Mouse (Mus musculus): ENCODE results near the gene Hilpda.
A peak's percentile ranks its signal among the peaks of the same experiment; 100 is the strongest.

Gene Hilpda

DNA sequence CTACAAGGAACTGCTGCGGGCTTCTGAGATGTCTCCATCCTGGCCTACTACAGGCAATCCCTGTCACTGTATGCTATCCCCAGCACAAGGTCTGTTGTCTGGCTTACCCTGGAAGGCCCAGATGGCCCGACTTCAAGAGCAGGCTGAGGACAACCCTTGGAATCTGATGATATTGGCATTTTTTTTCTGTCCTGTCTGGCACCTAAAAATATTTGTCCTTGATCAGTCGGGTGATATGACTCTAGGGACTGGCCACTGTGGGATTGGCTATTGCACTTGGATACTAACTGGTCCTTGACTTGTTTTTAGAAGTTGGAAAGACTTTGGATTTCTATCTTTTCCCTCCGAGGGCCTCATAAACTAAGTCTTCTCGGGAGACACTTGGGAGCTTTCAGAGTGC lies 10.5 kb upstream of the Hilpda start:
- no peaks in the 10 kb centered on the region for H3K36me3 ChIP-seq (ENCODE audit: control insufficient read depth, insufficient read depth, low read length, poor library complexity, severe bottlenecking)
- no peak for DNase-seq (ENCODE audit: low read depth, low spot score)
- H3K27me3 ChIP-seq (ENCODE audit: control insufficient read depth, insufficient read depth, low read length, poor library complexity, severe bottlenecking): no peaks in the 10 kb centered on the region

DNA sequence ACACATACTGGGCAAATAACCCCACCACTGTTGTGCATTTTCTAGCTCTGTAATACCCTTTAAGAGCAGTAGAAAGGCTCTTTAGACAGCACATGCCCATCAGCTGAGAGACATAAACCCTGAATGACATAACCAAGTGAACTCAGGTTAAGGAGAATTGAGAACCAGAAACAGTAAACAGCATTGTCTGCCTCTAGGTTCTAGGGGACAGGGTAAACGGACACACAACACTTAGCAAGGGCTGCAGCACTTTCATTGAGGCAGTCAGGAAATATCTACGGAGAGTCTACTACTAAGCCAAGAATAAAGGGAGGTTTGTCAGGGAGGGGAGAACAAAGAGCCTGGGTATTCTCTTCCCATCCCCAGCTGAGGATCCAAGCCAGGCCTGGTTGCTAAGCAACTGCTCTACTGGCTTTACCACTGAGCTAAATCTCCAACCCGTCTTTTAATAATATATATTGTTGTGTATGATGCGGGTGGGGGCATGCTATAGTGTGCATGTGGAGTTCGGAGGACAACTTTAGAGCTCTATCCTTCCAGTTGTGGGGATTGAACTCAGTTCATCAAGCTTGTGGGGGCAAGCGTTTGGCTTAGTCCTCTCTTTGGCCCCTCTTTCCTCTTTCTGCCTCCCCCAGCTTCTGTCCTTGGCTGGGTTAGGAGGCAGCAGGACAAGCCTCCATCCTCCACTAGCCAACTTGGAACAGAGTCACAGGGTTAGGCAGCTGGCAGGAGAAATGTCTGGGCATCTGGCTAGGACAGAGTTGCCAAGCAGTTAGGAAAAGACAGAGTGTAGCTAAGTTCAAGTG lies 8.4 kb upstream of the Hilpda start:
- no peaks in the 10 kb centered on the region for H3K36me3 ChIP-seq (ENCODE audit: control insufficient read depth, insufficient read depth, low read length, poor library complexity, severe bottlenecking)
- no peak for DNase-seq (ENCODE audit: low read depth, low spot score)

DNA sequence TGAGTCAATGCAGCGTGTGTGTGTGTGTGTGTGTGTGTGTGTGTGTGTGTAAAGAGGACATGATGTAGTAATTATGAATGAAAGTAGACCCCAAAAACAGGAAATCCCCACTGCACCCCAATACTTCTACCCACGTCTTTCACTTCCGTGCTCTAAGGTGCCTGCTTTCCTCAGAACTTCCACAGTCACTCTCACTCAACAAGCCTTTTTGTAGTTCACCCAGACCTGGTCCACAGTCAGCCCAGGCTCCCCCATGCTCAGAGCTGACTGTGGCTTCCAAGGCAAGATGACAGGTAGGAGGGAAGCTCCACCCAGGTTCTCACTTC lies 7.9 kb upstream of the Hilpda start:
- H3K36me3 ChIP-seq (ENCODE audit: control insufficient read depth, insufficient read depth, low read length, poor library complexity, severe bottlenecking): no peaks in the 10 kb centered on the region
- H3K27me3 ChIP-seq (ENCODE audit: control insufficient read depth, insufficient read depth, low read length, poor library complexity, severe bottlenecking): no peaks in the 10 kb centered on the region
- DNase-seq (ENCODE audit: low read depth, low spot score): peak; percentile 63

More for the DNA sequence above, 8.4 kb upstream of the Hilpda start:
- no peaks in the 10 kb centered on the region for H3K27me3 ChIP-seq (ENCODE audit: control insufficient read depth, insufficient read depth, low read length, poor library complexity, severe bottlenecking)

DNA sequence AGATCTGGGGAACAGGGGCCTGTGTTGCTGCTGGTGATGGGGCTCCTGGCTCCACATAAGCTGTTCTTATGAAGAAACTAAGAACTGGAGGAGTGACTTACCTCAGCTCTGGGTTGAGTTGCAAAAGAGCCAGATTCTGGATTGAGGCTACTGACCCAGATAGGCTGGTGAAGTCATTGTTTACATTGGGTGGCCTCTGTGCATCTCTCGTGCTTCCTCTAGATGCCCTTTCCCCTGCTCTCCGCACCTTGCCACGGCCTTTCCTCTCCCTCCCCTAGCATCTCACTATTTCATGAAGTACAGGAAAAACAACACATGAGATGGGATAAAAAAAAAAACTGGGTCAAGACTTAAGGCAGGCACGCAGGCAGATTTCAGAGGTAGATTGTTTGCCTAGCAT lies 5.4 kb upstream of the Hilpda start:
- no peaks in the 10 kb centered on the region for H3K36me3 ChIP-seq (ENCODE audit: control insufficient read depth, insufficient read depth, low read length, poor library complexity, severe bottlenecking)
- no peak for DNase-seq (ENCODE audit: low read depth, low spot score)
- H3K27me3 ChIP-seq (ENCODE audit: control insufficient read depth, insufficient read depth, low read length, poor library complexity, severe bottlenecking): no peaks in the 10 kb centered on the region

DNA sequence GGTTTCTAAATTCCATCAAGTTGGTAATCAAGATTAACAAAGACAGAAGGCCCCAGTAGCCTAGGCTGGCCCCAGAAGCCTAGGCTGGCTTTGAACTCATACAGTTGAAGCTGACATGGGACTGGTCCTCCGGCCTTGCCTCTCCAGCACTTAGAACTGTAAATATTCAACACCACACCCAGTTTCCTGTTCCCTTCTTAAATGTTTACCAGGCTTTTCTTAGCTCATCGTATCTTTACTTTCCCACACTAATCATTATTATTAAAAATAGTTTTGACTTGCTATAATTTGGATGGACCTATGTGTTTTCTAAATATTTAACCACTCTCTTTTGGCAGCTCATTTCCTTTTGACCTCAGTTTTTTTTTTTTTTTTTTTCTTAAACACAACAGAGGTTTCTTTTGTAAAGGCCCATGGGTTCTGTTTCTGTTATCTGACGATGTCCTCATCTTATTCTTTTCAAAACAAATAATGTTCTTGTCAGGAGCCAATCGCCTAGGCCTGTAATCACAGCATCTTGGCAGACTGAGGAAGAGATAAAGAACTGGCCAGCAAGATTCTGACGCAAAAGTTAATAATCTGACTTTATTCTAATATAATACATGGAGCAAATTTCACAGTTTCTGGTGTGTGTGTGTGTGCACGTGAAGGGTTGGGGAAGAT lies 3.2 kb upstream of the Hilpda start:
- H3K27me3 ChIP-seq (ENCODE audit: control insufficient read depth, insufficient read depth, low read length, poor library complexity, severe bottlenecking): no peaks in the 10 kb centered on the region
- H3K36me3 ChIP-seq (ENCODE audit: control insufficient read depth, insufficient read depth, low read length, poor library complexity, severe bottlenecking): no peaks in the 10 kb centered on the region
- DNase-seq (ENCODE audit: low read depth, low spot score): no peak

DNA sequence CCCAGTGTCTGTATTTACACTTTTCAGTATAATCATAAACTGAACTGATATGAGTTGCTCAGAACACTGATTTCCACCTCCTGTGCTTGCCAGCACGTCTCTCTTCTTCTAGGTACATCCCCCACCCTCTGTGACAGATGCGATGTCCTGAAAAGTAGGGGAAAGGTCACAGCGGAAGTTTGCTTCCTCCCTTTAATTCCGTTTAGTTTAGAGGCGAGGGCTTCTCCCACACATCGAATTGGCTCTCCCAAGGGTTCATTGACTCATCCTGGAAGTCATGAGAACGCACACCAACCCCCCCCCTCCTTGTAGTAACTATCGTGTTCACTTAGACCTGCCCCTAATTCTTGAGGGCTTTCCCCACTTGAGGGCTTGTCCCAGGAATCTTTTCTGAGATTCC lies 1.3 kb upstream of the Hilpda start:
- H3K36me3 ChIP-seq (ENCODE audit: control insufficient read depth, insufficient read depth, low read length, poor library complexity, severe bottlenecking): no peaks in the 10 kb centered on the region
- DNase-seq (ENCODE audit: low read depth, low spot score): peak; percentile 69
- H3K27me3 ChIP-seq (ENCODE audit: control insufficient read depth, insufficient read depth, low read length, poor library complexity, severe bottlenecking): no peaks in the 10 kb centered on the region

DNA sequence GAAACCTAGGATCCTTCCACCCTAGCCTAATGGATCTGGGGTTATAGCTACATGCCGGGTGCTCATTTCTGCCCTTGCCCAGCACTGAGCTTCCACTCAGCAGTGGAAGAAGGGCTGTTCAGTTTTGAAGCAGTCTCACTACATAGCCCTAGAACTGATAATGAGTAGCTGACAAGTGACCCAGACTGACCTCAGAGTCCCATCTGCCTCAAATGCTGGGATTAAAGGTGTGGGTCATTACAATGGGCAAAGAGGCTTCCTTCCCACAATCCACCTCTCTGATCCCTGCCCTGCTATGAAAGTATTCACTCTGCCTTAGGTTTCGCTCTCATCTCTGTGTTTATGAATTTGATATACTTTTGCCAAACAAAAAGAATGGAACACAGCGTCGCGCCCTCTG lies 4.5 kb downstream of the Hilpda start:
- Histone ChIP-seq H3K27me3 (ENCODE audit: control insufficient read depth, insufficient read depth, low read length, poor library complexity, severe bottlenecking) (no peaks in the 10 kb centered on the region), H3K36me3 (ENCODE audit: control insufficient read depth, insufficient read depth, low read length, poor library complexity, severe bottlenecking) (no peaks in the 10 kb centered on the region)
- no peak for DNase-seq (ENCODE audit: low read depth, low spot score)

DNA sequence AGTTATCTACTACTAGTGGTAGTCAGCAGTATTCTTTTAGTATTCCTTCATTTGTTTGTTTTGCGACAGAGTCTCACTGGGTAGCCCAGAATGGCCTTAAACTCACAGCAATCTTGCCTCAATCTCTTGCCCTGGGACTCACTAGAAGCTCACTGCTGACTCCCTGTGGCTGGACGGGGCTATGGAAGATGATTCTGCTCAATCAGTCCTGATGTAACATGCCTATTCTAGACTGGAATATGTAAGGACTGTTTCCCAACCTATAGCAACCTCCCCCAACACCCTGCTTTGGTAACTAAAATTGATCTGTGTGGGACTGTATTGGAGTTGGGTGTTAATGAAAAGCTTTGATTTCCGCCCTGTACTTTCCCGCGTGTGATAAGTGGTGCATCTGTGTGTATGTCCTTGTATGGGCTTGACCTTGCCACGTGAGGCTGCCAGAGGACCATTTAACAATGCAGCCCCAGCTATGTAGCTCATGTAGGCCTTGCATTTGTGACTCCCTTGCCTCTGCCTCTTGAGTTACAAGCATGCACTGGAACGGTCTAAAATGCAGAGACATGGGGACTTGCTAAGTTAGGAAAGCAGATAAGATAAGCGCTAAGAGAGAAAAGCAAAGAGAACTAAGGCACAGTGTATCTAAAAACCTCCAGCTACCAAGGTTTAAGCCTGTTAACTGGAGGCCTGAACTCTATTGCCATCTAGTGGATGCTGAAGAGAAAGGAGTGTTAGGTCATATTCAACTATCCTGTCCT lies 6.4 kb downstream of the Hilpda start:
- Histone ChIP-seq H3K36me3 (ENCODE audit: control insufficient read depth, insufficient read depth, low read length, poor library complexity, severe bottlenecking) (no peaks in the 10 kb centered on the region), H3K27me3 (ENCODE audit: control insufficient read depth, insufficient read depth, low read length, poor library complexity, severe bottlenecking) (no peaks in the 10 kb centered on the region)
- peak; percentile 80 for DNase-seq (ENCODE audit: low read depth, low spot score)

DNA sequence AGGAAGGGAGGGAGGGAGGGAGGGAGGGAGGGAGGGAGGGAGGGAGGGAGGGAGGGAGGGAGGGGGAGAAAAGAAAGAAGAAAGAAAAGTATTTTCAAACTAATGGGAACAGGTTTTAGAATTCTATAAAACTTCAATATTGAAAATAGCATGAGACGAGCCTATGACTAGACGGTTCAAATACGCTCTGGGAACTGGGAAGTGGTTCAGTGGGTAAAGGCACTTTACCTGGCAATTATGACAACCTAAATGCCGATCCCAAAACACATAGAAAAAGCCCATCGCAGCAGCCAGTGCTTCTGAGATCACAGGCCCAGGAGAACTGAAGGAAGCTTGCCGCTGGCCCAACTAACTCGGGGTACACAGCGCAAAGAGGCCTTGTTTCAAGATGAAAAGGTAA lies 7.0 kb downstream of the Hilpda start, which contains the start of gene Fam71f2:
TSS of gene Fam71f2 (plus strand) at position 301 of the 400 bp plus-strand sequence.
- H3K36me3 ChIP-seq (ENCODE audit: control insufficient read depth, insufficient read depth, low read length, poor library complexity, severe bottlenecking): no peaks in the 10 kb centered on the region
- no peaks in the 10 kb centered on the region for H3K27me3 ChIP-seq (ENCODE audit: control insufficient read depth, insufficient read depth, low read length, poor library complexity, severe bottlenecking)
- no peak for DNase-seq (ENCODE audit: low read depth, low spot score)

DNA sequence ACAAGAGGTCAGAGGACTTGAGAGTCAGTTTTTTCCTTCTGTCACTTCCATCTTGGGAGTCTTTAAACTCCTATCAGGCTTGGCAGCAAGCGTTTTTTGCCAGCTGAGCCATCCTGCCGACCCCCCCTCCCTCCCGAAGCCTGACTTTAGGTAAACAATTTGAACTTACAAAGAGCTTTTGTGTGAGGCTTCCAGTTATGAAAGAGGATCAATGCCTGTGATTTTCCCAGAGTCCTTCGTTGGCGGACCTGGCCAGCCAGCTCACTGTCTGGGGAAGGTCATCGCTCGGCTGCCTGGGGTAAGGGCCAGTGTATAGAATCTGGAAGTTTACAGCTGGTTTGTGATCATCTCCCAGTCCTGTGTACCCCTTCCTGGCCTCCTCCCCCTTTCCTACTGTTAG lies 8.4 kb downstream of the Hilpda start:
- Histone ChIP-seq H3K36me3 (ENCODE audit: control insufficient read depth, insufficient read depth, low read length, poor library complexity, severe bottlenecking) (no peaks in the 10 kb centered on the region), H3K27me3 (ENCODE audit: control insufficient read depth, insufficient read depth, low read length, poor library complexity, severe bottlenecking) (no peaks in the 10 kb centered on the region)
- DNase-seq (ENCODE audit: low read depth, low spot score): no peak

DNA sequence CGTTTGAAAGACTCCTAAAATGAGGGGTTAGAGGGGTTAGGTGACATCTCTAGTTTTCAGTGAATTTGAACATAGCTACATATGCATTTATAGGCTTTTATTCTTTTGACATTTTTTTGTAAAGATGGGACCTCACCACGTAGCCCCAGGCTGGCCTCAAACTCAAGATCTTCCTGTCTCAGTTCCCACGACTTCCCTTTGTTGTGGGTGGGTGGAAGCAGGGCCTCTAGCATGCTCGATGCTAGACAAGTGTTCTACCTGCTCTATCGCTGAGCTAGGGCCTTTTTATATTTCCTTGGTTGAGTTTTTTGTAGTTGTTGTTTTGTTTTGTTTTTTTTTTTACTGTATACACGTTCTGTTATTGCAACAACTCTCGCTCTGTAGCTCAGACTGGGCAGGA lies 14.6 kb downstream of the Hilpda start:
- H3K27me3 ChIP-seq (ENCODE audit: control insufficient read depth, insufficient read depth, low read length, poor library complexity, severe bottlenecking): no peaks in the 10 kb centered on the region
- DNase-seq (ENCODE audit: low read depth, low spot score): no peak

DNA sequence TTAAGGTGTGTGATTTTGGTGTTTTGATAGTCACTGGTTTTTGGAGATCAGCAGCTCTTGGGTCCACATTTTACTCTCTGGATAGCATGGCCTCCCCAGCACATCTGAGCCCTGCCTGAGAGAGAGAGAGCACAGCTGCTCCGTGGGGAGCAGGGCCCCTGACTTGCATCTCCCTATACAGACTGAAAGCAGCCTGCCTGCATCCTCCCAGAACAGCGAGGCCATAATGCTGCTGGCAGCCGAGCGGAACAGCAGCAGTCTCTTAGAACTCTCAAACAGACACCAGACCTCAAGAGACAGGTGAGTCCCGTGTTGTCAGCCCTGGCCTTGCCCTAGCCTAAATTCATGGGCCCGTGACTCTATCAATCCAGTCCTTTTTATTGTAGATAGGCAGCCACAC lies 15.2 kb downstream of the Hilpda start:
- DNase-seq (ENCODE audit: low read depth, low spot score): no peak
- Histone ChIP-seq H3K27me3 (ENCODE audit: control insufficient read depth, insufficient read depth, low read length, poor library complexity, severe bottlenecking) (no peaks in the 10 kb centered on the region), H3K36me3 (ENCODE audit: control insufficient read depth, insufficient read depth, low read length, poor library complexity, severe bottlenecking) (no peaks in the 10 kb centered on the region)

More for the DNA sequence above, 14.6 kb downstream of the Hilpda start:
- no peaks in the 10 kb centered on the region for H3K36me3 ChIP-seq (ENCODE audit: control insufficient read depth, insufficient read depth, low read length, poor library complexity, severe bottlenecking)

DNA sequence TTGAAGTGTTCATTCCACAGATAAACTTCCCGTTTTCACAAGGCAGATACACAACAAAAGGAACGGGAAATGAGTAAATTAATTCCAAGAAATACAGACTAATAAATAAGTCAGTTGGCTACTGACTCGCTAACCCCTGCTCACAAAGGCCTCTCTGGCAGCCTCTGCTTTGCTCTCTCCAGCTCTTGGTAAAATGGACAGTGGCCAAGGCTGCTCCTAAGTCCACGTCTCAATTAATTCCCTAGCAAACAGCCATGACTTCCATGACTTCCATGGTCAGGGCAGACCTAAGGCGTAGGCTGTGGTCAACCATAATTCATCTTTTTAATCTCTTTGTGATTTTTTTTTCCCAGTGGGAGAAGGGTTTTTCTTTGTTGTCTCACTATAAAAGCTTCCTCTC lies 15.7 kb downstream of the Hilpda start:
- DNase-seq (ENCODE audit: low read depth, low spot score): no peak
- H3K36me3 ChIP-seq (ENCODE audit: control insufficient read depth, insufficient read depth, low read length, poor library complexity, severe bottlenecking): no peaks in the 10 kb centered on the region
- no peaks in the 10 kb centered on the region for H3K27me3 ChIP-seq (ENCODE audit: control insufficient read depth, insufficient read depth, low read length, poor library complexity, severe bottlenecking)

DNA sequence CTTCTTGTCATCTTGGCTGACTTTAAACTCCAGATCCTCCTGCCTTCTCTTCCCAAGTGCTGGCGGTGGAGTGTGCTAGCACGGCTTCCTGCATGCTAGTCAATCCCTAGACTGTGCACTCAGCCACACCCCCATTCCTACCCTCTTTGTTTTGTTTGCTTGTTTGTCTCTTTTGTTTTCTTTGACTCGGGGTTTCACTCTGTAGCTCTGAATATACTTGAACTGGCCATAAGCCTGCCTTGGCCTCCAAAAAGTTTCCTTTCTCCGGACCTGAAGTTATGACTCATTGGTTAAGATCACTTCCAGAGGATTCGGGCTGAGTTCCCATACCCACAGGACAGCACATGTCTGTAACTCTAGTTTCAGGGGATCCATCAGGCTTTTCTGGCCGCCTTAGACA lies 16.4 kb downstream of the Hilpda start:
- Histone ChIP-seq H3K27me3 (ENCODE audit: control insufficient read depth, insufficient read depth, low read length, poor library complexity, severe bottlenecking) (no peaks in the 10 kb centered on the region), H3K36me3 (ENCODE audit: control insufficient read depth, insufficient read depth, low read length, poor library complexity, severe bottlenecking) (no peaks in the 10 kb centered on the region)
- no peak for DNase-seq (ENCODE audit: low read depth, low spot score)

DNA sequence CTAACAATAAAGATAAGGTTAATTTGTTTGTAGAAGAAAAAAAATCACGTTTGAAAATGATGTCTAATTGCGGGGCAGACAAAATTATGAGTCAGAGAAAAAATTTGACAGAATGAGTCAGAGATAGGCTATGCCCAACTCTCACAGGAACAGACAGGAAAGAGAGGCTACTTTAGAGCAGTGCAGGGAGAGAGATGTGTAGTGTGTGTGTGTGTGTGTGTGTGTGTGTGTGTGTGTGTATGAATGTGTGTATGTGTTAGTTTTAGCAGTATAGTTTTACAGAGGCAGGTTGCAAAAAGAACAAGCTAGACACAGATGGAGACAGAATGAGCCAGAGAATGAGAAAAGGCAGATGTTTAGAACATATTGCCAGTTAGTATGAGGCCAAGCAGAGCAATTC lies 26.8 kb downstream of the Hilpda start:
- DNase-seq (ENCODE audit: low read depth, low spot score): no peak

More for the DNA sequence above, 26.8 kb downstream of the Hilpda start:
- Histone ChIP-seq H3K27me3 (ENCODE audit: control insufficient read depth, insufficient read depth, low read length, poor library complexity, severe bottlenecking) (no peaks in the 10 kb centered on the region), H3K36me3 (ENCODE audit: control insufficient read depth, insufficient read depth, low read length, poor library complexity, severe bottlenecking) (no peaks in the 10 kb centered on the region)
